Mouse (Mus musculus) urinary bladder, adult 18-20 months (tissue): ENCODE measurements around the gene 4932438H23Rik.
A peak's percentile ranks its signal among the peaks of the same experiment; 100 is the strongest.

Source experiments
- DNase-seq, 2 experiments: peaks; one replicate each; pipeline ENCODE4 v3.0.0; 2022; ENCODE audit warnings: low spot score in 2 of 2, mixed read lengths in 2 of 2

Gene 4932438H23Rik

GRCm38 (mm10) chr16:91057261-91057660, 37.7 kb downstream of the 4932438H23Rik start:
- no peak for DNase-seq

DNA sequence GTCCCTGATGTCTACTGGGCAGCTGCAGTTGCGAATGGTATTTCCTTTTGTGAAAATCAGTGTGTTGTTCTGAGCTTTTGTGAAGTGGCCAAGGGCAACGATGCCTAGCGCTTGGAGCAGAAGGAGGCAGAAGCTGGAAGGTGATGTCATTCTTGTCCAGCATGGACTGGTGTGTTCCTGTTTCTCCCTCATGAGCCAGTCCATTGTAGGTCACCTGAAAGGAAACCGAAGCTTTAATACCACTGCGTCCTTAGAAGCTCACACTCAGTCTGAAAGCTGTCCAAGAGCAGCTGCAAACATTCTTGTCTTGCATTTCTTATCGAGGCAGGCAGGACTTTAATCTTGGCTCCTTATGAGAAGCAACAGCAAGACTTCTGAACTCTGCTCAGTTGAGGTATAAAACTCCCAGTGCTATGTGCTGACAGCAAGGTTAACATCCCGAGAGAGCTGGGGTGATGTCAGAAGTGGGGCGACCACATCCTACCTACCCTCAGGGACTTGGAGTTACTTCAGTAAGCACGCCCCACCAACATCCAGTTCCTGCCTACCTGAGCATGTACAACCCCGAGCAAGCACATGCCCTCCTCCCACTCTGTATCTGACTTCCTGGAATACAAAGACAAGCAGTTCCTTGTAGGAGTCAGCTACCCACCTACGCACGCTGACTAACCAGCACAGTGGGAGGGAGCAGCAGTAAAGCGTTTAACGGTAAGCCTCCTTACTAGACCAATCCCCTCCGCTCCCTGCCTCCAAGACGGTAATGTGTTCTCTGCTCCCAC, 38.7 kb downstream of the 4932438H23Rik start:
- DNase-seq: no peak

- no peak for DNase-seq
These were observed 39.8 kb downstream of the 4932438H23Rik start for GRCm38 (mm10) chr16:91055150-91055549.

DNA sequence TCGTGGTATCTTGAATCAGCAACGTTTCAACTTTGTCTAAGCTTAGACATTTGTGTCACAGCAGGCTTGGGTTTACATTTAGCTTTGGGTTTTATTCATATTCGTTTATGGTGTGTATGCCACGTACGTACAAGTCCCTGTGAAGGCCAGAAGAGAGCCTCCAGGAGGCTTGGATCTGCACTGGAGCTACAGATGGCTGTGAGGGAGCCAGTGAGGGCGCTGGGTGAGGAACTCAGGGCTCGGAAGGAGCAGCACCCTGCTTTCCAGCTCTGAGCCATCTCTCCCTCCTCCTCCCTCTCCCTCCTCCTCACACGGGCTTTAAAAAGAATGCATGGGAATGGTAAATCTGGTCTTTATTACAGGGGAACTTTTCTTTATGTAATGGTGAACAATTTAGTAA, 41.3 kb downstream of the 4932438H23Rik start:
- DNase-seq: no peak

DNA sequence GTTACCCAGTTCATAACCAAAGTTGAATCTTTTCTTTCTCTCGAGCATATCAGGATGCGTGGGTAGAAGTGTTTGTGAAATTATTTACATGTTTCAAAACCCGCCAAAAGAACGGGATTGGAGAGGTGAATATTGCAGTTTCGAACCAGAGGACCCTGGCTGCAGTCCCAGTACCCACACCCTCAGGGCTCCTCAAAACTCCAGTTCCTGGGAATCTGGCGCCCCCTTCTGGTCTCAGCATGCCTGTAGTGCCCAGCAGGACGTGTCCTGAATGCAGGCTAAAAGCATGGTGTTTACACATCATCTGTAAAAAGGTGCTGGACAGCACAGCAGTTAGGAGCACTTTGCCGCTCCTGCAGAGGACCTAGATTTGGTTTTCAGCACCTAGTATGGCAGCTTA, 49.4 kb downstream of the 4932438H23Rik start:
- DNase-seq: no peak

DNA sequence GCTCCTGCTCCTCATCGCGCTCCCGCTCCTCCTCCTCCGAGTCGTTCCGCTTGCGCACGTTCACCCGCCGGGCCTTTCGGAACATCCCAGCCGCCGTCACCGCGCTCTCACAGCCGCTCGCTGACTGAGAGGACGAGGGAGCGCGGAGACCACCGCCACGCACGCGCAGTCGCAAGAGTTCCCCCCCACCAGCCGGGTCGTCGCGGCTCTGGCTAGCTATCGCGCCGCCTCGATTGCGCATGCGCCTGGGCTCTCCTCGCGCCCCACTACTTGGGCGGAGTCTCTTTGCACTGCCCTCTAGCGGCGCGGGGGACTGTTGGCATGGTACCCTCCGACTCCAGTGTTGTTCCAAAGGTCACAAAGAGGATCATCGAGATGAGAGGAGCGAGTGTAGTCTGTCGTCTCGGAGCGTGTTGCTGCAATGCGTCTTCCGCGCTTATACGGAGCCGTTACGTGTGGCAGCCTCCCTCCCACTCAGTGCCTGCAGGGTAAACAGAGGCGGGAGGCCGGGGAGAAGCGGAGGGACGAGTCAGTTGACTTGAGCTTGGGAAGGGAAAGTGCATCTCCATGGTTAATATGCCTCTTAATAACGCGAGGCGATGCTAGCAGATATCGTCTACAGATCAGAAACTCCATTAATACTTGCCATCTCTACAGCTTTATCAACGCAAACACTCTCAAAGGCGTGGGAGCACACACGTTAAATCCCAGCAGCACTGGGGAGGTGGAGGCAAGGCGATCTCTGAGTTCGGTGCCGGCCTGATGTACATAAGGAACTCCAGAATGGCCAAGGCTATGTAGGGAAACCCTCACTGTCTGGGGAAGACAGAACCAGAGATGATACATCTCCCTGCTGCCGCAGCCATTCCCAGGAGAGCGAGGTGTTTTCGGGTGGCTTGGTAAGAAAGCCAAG, 50.4 kb downstream of the 4932438H23Rik start, which contains the start of gene Paxbp1:
Paxbp1 (minus strand) TSS at position 274 of the 913 bp plus-strand sequence.
- peak; percentile 96 to 98 for DNase-seq

GRCm38 (mm10) chr16:91043461-91044248, 51.3 kb downstream of the 4932438H23Rik start:
- DNase-seq: peak; percentile 21 to 58

DNA sequence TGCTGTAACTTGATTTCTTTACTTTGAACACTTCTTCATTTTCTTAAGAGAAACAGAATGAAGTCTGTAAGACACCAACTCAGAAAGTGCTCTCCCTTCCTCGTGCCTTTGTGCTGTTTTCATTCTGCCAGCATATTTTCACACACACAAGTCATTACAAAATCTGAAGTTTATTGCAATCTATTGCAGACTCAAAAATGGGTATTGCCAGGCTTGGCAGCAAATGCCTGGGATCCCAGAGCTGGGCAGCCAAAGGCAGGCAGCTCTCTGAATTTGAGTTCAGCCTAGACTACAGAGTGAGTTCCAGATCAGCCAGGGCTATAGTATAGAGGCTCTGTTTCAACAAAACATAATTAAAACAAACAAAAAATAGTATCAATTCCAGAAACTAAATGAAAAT, 52.3 kb downstream of the 4932438H23Rik start:
- DNase-seq: no peak

DNA sequence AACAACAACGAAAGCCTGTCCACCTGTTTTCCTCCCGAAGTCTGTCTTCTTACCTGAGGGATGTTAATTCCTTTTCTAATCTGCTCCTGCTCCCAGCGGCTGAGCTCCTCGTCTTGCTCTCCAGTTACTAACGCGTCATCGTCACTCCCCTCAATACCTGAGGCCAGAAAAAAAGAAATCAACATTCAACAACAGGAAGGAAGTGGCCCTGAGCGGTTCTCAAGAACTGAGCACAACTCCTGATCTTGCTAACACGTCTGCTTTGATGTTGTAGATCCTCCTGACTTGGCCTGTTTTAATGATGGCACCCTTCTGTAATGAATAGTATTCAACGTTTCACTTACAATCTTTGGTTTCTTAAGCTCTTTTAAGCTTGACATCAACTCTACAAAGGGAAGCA, 59.1 kb downstream of the 4932438H23Rik start:
- DNase-seq: no peak

- DNase-seq: no peak
These were observed 64.2 kb downstream of the 4932438H23Rik start for GRCm38 (mm10) chr16:91030751-91031150.

DNA sequence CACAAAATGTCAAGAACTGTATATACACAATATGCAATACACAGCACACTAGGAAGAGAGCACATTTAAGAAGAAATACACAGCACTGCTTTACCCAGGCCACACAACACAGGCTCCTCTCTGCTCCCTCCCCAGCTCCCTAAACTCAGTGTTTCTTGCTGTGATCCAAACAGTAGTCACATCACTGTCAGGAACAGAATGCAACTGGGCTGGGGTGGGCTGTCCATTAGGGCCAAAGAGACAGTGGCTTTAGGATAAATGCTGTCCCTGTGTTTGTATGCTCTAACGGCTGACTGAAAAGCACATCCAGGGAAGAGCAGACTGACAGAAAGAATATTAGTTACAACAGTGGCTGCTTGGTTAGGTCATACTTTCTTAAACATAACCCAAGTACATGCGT, 65.0 kb downstream of the 4932438H23Rik start:
- no peak for DNase-seq

DNA sequence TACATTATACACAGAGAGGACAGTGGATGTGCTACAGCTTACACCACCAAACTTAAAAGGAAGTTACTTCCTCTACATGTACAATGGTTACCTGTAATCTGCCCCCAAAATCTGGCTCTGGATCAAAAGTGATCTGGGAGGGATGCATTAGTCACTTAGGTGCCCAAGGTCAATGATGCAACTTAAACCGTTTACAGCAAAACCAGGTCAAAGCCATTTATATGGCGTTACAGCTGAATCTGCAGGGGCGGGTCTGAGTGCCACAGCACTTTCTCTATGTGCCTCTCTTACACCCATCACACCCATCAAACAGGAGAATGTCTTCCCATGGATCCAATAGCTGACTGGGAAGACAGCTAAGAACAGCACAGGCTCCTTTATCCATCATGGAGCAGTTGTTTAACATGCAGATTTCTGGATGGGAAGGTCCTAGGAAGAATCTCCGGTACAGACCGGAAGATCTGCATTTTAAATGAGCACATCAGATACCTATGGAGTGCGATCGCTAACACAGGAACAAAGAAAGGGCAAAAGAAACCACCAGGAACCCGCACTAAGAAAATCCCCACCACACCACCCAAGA, 65.7 kb downstream of the 4932438H23Rik start:
- DNase-seq: no peak

DNA sequence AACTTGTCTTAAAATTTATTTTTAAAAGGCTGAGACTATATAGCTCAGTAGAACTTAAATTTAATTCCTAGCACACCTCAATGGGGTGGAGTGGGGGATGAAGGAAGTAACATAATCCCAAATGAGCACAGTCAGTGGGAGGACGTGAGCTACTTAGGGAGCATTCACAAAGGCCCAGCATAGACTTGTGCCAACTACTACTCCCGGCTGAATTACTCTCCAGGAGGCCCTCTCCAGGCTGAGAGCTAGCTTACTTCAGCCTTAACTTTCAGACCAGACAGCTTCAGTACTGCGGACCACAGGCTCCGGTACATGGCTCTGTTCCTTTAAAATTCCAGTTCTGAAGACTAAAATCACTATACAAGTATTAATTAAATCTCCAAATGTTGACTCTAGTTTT, 68.6 kb downstream of the 4932438H23Rik start:
- no peak for DNase-seq

- DNase-seq: no peak
These were observed 71.5 kb downstream of the 4932438H23Rik start for GRCm38 (mm10) chr16:91023384-91023783.

- no peak for DNase-seq
These were observed 74.0 kb downstream of the 4932438H23Rik start for GRCm38 (mm10) chr16:91020842-91021483.

- DNase-seq: no peak
These were observed 75.4 kb downstream of the 4932438H23Rik start for GRCm38 (mm10) chr16:91019476-91019875.

DNA sequence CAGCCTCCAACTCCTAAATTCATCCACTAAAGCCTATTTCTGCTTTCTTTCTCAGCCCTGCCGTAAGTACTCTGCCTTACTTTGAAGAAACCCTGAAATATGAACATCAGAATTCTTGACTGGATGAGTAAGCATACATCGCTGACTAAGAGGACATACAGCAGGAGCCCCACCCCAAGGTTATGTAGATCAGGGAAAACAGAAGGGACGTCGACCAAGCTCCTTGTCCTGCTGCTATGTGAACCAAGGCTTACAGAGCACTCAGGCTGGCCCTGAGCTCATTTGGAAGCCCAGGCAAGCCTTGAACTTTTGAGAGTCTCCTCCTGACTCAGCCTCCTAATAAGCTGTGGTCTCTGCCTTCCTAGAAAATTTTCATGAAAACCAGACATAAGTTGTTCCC, 79.2 kb downstream of the 4932438H23Rik start:
- no peak for DNase-seq

GRCm38 (mm10) chr16:91011847-91012246, 83.1 kb downstream of the 4932438H23Rik start:
- no peak for DNase-seq

DNA sequence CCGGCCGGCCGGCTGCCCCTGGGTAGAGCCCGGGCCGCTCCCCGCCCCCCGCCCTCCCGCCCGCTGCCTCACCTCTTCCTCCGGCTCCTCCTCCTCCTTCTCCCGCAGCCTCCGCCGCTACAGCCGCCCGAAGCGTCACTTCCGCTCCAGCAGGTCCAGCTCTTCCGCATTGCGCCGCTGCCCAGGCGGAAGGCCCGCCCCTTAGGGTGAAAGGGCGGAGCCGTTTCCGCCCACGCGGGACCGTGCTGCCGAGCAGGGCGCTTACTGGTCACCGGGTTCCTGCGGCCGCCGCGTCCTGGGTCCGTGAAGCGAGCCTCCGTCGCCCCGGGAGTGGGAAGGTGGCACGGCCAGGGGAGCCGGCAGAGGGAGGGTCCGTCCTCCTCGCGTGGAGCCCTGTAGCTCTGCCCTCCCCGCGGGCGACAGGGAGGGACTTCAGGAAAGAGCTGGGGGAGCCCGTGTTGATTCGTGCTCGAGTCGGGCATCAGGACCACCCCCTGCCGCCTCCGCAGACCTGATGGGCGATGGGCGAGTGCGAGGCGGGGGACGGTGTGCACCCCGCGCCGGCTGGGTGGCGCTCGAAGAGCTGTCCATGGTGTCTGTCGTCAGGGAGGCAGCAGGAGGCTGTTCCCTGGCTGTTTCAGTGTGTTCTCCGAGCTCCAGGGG, 83.8 kb downstream of the 4932438H23Rik start, which contains the start of gene Synj1:
Synj1 (minus strand) TSS at position 288 of the 663 bp plus-strand sequence.
- DNase-seq: peak; percentile 83 to 88

DNA sequence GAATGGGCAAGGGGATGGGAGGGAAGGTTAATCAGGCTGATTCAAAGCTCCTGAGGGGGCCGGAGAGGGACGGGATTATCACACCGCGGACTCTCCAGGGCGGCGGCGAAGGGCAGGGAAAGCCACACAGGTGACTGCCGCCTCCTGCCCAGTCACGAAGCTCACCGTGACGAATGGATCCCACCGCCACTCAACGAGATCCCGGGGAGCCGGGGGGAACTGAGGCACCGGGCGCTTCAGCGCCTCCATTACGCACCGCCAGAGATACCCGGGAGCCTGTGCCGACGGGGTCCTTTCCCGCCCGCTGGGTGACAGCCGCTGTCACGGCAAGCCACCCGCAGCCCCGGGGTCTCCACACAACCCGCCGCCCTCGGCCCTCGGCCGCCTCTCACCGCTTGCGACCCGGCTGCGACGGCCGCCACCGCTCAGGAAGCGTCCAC, 84.3 kb downstream of the 4932438H23Rik start:
- peak in 1 of 2 experiments; percentile 69 for DNase-seq
